Mouse (Mus musculus) cerebellum, adult 2 months (tissue): ENCODE results near the gene Rps11. TPM values are rescaled to one million over a fixed set of nuclear protein-coding genes. Genes with fewer than 3 reads are reported as not detected.
A peak's percentile ranks its signal among the peaks of the same experiment; 100 is the strongest.

Source experiments
- DNase-seq, 2 experiments: peaks; one replicate each; pipeline ENCODE4 v3.0.0; 2021
- H3K27ac ChIP-seq: fragments of 200-500 bp; 2 replicates; pipeline ENCODE4 v1.5.1; 2012; ENCODE audit warnings: low read length, control low read depth, inconsistent platforms; ENCODE audit not compliant: insufficient read depth
- H3K27me3 ChIP-seq: fragments of 200-500 bp; 2 replicates; pipeline ENCODE4 v1.6.1; 2012; ENCODE audit warnings: inconsistent platforms, mild to moderate bottlenecking, low read length, moderate library complexity; ENCODE audit not compliant: control insufficient read depth, insufficient read depth
- H3K4me1 ChIP-seq: fragments of 200-500 bp; 2 replicates; pipeline ENCODE4 v1.6.1; 2011; ENCODE audit warnings: low read length; ENCODE audit not compliant: control insufficient read depth, insufficient read depth
- H3K4me3 ChIP-seq: fragments of 200-500 bp; replicated peaks from 2 replicates; pipeline ENCODE3; 2011; ENCODE audit warnings: mild to moderate bottlenecking, low read depth, low read length, control low read depth; ENCODE audit not compliant: insufficient read depth
- CTCF ChIP-seq: fragments of 200-500 bp; IDR thresholded peaks from 2 replicates; pipeline ENCODE4 v1.5.1; 2011; ENCODE audit warnings: low read depth, mild to moderate bottlenecking, control low read depth, low read length, moderate library complexity, borderline replicate concordance; ENCODE audit not compliant: insufficient read depth
- POLR2A ChIP-seq: fragments of 200-500 bp; IDR thresholded peaks from 2 replicates; pipeline ENCODE4 v1.6.1; 2011; ENCODE audit warnings: low read length, control low read depth, borderline replicate concordance; ENCODE audit not compliant: insufficient read depth
- WGBS: fragments of 180-500 bp; shearing (Covaris S2); methylation state at CpG from one replicate; pipeline ENCODE4 v1.1.7; 2018; 5-methylcytosine and 5-hydroxymethylcytosine counted together
- polyA plus RNA-seq: library from polyadenylated mRNA; depleted of rRNA; stranded (reverse); fragments of >200 nt; gene quantifications from 2 replicates; pipeline ENCODE4 v1.2.3, GENCODE M21; 2012

The Rps11 gene
- polyA plus RNA-seq, 1 experiment, result 433 TPM

DNA sequence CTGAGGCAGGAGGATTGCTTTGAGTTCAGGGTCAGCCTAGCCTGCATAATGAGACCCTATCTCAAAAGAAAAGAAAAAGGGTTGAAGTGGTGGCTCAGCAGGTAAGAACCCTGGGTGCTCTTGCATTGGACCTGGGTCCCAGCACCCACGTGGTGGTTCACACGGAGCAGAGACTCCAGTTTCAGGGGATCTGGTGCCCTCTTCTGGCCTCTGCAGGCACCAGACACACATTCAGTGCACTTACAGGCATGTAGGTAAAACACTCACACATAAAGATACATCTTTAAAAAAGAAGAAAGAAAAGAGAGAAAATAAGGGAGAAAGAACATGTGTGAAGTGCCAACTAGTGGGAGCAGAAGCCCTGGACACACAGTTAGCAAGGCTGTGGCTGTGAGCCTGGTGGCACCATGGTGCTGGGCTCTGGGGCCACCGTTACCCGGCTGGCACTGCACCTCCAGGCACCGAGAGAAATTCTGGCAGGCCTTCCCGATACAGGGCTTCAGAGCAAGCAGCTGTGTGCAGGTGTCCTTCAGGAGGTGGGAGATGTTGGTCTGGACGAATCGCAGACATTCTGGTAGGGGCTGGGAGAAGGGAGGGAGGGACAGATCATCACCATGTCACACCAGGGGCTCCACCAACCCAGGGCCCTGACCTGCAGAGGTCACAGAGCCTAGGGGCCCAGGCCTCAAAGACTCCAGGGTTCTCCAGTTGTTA lies 9.4 kb upstream of the Rps11 start:
- H3K27ac ChIP-seq, result no peak overlapping the region
- H3K4me3 ChIP-seq, result no peak overlapping the region
- peak in 1 of 2 experiments; percentile 9 for DNase-seq
- no peaks in the 10 kb centered on the region for H3K27me3 ChIP-seq
- TF ChIP-seq POLR2A (no peak), CTCF (peak; percentile 26; the same call in 1 of the 2 replicates)
- WGBS, result 73% methylated on average over 8 of the region's 8 CpGs
- H3K4me1 ChIP-seq, result no peaks in the 10 kb centered on the region; the same call in 1 of the 2 replicates

GRCm38 (mm10) chr7:45131850-45132249 lies 7.6 kb upstream of the Rps11 start:
- H3K27ac ChIP-seq, result no peak overlapping the region
- DNase-seq, result peak in 1 of 2 experiments; percentile 11
- no peak overlapping the region for H3K4me3 ChIP-seq
- peaks cover 2% of the 10 kb centered on the region; the same call in 1 of the 2 replicates for H3K4me1 ChIP-seq
- WGBS, result 76% methylated on average over 11 of the region's 11 CpGs
- no peaks in the 10 kb centered on the region for H3K27me3 ChIP-seq
- TF ChIP-seq POLR2A (no peak), CTCF (no peak)

DNA sequence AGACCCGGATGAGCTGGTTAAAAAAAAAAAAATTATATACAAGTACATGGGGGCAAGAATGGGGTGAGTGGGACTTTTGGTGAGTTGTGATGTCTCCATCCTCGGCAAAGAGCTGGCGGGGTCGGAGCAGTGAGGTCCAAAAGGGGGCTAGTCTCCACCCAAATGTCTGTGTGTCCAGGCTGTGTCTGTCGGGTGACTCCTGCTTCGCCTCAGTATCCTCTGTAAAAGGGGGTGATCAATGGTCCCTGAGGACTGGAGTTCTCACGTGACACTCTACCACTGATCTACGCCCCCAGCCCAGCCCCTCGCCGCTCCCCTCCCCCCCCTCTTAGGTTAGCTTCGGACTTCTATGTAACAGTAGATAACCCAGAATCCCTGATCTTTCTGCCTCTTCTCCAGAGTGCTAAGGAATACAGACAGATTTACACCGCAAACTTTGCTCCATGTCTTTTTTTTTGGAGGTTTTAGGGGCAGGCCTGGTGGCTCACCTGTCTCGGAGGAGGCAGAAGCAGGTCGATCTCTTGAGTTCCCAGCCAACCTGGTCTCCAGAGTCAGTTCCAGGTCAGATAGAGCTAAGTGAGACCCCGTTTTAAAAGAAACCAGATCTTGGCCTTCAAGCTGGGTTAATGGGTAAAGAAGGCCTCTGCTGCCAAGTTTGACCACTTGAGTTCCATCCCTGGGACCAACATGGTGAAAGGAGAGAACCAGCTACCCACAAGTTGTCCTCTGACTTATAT lies 5.7 kb upstream of the Rps11 start:
- peaks cover 2% of the 10 kb centered on the region; the same call in 1 of the 2 replicates for H3K4me1 ChIP-seq
- TF ChIP-seq CTCF (no peak), POLR2A (no peak)
- no peak overlapping the region for H3K4me3 ChIP-seq
- DNase-seq, result no peak
- 69% methylated on average over 15 of the region's 15 CpGs for WGBS
- peak overlapping the region; percentile 57; the same call in 1 of the 2 replicates for H3K27ac ChIP-seq
- no peaks in the 10 kb centered on the region for H3K27me3 ChIP-seq

DNA sequence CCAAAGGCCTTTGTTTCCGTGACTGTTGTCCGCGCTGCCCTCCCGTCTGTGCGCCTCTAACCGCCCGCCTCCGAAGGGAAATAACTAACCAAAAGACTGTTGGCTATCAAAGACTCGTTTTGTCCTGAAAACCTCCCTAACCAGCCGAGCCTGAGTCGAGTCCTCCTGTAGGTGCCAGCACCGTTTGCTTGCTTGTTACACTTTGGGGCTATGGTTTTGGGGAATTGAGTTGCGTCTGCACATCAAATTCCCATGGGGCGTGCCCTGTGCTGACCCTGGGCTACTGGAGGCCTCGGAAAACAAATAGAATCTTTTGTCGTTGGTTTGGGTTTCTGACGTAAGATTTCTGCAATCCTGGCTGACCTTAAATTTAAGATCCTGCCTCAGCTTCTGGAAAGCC lies 5.1 kb upstream of the Rps11 start:
- TF ChIP-seq CTCF, result no peak
- TF ChIP-seq POLR2A, result no peak
- peak overlapping the region; percentile 57 for H3K27ac ChIP-seq
- H3K4me1 ChIP-seq, result peaks cover 2% of the 10 kb centered on the region; the same call in 1 of the 2 replicates
- H3K27me3 ChIP-seq, result no peaks in the 10 kb centered on the region
- peak overlapping the region; percentile 64 for H3K4me3 ChIP-seq
- no peak for DNase-seq
- 3% methylated on average over 17 of the region's 17 CpGs for WGBS

- H3K4me3 ChIP-seq, result peak within 1 kb of the TSS; percentile 87
- no peaks in the 10 kb centered on the region for H3K27me3 ChIP-seq
- H3K4me1 ChIP-seq, result peaks cover 2% of the 10 kb centered on the region; the same call in 1 of the 2 replicates
- peak; percentile 99 to 100 for DNase-seq
- under 1% methylated on average over 48 of the region's 48 CpGs for WGBS
- TF ChIP-seq CTCF (peak; percentile 82), POLR2A (peak; percentile 93)
- H3K27ac ChIP-seq, result peak within 1 kb of the TSS; percentile 79
These were observed 4.5 kb upstream of the Rps11 start, which contains the start of gene Rpl13a for GRCm38 (mm10) chr7:45128624-45129246. Gene Rpl13a, minus strand, starts transcription at chr7:45128761.

DNA sequence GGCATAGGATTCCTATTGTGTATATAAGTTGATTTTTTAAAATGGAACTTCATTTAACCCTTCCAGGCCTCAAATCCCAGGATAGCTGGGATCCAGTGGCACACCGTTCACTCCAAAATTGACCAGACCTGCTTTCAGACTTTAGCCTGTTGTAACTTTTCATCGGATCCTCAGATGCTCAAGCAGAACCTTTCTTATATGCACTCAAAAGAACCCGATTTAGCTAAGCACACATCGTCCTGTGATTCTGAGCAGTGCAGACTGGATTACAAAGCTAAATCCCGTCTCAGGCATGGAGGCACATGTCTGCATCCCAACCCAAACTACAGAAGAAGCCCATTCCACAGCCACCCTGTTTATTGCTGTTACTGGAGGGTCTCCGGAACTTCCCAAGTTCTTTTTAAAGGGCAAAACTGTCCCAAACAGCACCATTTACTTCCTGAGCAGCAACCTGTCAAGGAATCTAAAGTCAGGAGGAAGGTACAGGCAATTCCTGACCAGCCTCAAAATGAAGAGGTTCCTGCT lies 3.5 kb upstream of the Rps11 start:
- no peak for DNase-seq
- no peak overlapping the region for H3K27ac ChIP-seq
- peak overlapping the region; percentile 87 for H3K4me3 ChIP-seq
- H3K27me3 ChIP-seq, result no peaks in the 10 kb centered on the region
- TF ChIP-seq POLR2A, result no peak
- no peak for TF ChIP-seq CTCF
- under 1% methylated on average over 6 of the region's 6 CpGs for WGBS
- peaks cover 3% of the 10 kb centered on the region; the same call in 1 of the 2 replicates for H3K4me1 ChIP-seq

GRCm38 (mm10) chr7:45126844-45127699 lies 2.8 kb upstream of the Rps11 start:
- Histone ChIP-seq H3K4me1 (peaks cover 7% of the 10 kb centered on the region; the same call in 1 of the 2 replicates), H3K27ac (no peak overlapping the region), H3K27me3 (no peaks in the 10 kb centered on the region), H3K4me3 (peak overlapping the region; percentile 87)
- WGBS, result 35% methylated on average over 21 of the region's 21 CpGs
- TF ChIP-seq CTCF, result no peak
- TF ChIP-seq POLR2A, result no peak
- no peak for DNase-seq
